Mouse (Mus musculus): ENCODE results near the gene Rtca. TPM values are rescaled to one million over a fixed set of nuclear protein-coding genes. Genes with fewer than 3 reads are reported as not detected.
A peak's percentile ranks its signal among the peaks of the same experiment; 100 is the strongest.

The Rtca gene
- polyA plus RNA-seq, 1 experiment from 2014 or later, result 59.6 TPM

GRCm38 (mm10) chr3:116482724-116483123 is 25.3 kb downstream of the Rtca start:
- H3K9me3 ChIP-seq (replicated peaks; ENCODE audit: control insufficient read depth, low read length), result no peaks in the 10 kb centered on the region
- ATAC-seq (ENCODE audit: insufficient read depth, low FRiP score), result no peak
- H3K4me1 ChIP-seq (ENCODE audit: control insufficient read depth, insufficient read depth, low read length), result no peaks in the 10 kb centered on the region
- no peak overlapping the region for H3K27ac ChIP-seq (ENCODE audit: low read length)
- H3K27me3 ChIP-seq (ENCODE audit: control insufficient read depth, insufficient read depth, low read length), result no peaks in the 10 kb centered on the region
- H3K4me2 ChIP-seq (ENCODE audit: low read depth, low read length), result no peak overlapping the region
- no peaks in the 10 kb centered on the region for H3K36me3 ChIP-seq (ENCODE audit: control insufficient read depth, insufficient read depth, low read length)
- 67% methylated on average over 3 of the region's 3 CpGs for WGBS
- no peak overlapping the region for H3K4me3 ChIP-seq (replicated peaks; ENCODE audit: low read length)
- no peak overlapping the region for H3K9ac ChIP-seq (ENCODE audit: low read length)

- Histone ChIP-seq H3K4me1 (ENCODE audit: control insufficient read depth, insufficient read depth, low read length) (no peaks in the 10 kb centered on the region), H3K27me3 (ENCODE audit: control insufficient read depth, insufficient read depth, low read length) (no peaks in the 10 kb centered on the region), H3K36me3 (ENCODE audit: control insufficient read depth, insufficient read depth, low read length) (no peaks in the 10 kb centered on the region), H3K27ac (ENCODE audit: low read length) (no peak overlapping the region), H3K9ac (ENCODE audit: low read length) (no peak overlapping the region), H3K9me3 (replicated peaks; ENCODE audit: control insufficient read depth, low read length) (no peaks in the 10 kb centered on the region), H3K4me2 (ENCODE audit: low read depth, low read length) (no peak overlapping the region), H3K4me3 (replicated peaks; ENCODE audit: low read length) (no peak overlapping the region)
- 38% methylated on average over 5 of the region's 5 CpGs for WGBS
- ATAC-seq (ENCODE audit: insufficient read depth, low FRiP score), result peak; percentile 25; the same call in 1 of the 2 replicates
Measured at GRCm38 (mm10) chr3:116480937-116481336, 27.1 kb downstream of the Rtca start.

DNA sequence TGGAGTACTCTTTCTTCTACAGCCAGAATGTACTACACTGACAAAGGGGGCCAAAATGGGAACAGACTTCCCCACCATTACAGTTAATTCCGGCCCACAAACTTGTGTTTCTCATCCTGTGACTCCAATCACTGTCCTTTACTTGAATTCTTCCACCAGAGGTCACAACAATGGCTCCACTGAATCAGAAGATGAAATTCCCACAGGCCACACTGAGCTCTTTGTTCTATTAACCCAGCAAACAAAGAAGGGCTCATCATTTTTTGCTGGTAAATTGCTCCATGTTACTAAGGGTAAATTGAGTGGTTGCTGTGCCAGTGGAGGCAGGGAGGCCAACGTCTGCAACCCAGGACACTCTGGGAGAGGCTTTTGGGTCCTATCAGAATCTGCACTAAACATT is 27.9 kb downstream of the Rtca start:
- H3K4me3 ChIP-seq (replicated peaks; ENCODE audit: low read length), result no peak overlapping the region
- H3K27ac ChIP-seq (ENCODE audit: low read length), result no peak overlapping the region
- 68% methylated on average over 2 of the region's 2 CpGs for WGBS
- no peak for ATAC-seq (ENCODE audit: insufficient read depth, low FRiP score)
- no peaks in the 10 kb centered on the region for H3K36me3 ChIP-seq (ENCODE audit: control insufficient read depth, insufficient read depth, low read length)
- H3K9ac ChIP-seq (ENCODE audit: low read length), result no peak overlapping the region
- no peaks in the 10 kb centered on the region for H3K9me3 ChIP-seq (replicated peaks; ENCODE audit: control insufficient read depth, low read length)
- H3K4me2 ChIP-seq (ENCODE audit: low read depth, low read length), result no peak overlapping the region
- H3K4me1 ChIP-seq (ENCODE audit: control insufficient read depth, insufficient read depth, low read length), result no peaks in the 10 kb centered on the region
- H3K27me3 ChIP-seq (ENCODE audit: control insufficient read depth, insufficient read depth, low read length), result no peaks in the 10 kb centered on the region

DNA sequence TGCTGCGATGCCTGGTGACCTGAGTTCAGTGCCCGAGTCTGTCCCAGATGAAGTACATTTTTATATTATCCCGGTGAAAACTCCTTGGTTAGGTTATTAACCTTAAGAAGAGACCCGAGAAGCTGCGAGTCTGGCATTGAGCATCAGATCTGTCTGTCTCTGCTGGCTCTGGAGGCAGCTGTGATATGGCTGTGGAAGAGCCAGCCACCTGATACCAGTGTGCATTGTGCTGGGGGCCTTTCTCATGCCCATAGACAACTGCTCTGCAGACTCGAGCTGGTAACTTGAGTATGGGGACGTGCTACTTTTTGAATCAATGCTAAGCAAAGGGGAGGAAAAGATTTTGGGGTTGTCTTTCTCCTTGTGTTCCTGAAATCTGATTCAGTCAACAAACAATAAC is 30.7 kb downstream of the Rtca start:
- WGBS, result 81% methylated on average over 7 of the region's 7 CpGs
- Histone ChIP-seq H3K27me3 (ENCODE audit: control insufficient read depth, insufficient read depth, low read length) (no peaks in the 10 kb centered on the region), H3K4me3 (replicated peaks; ENCODE audit: low read length) (no peak overlapping the region), H3K9ac (ENCODE audit: low read length) (no peak overlapping the region), H3K36me3 (ENCODE audit: control insufficient read depth, insufficient read depth, low read length) (no peaks in the 10 kb centered on the region), H3K27ac (ENCODE audit: low read length) (no peak overlapping the region), H3K4me1 (ENCODE audit: control insufficient read depth, insufficient read depth, low read length) (no peaks in the 10 kb centered on the region), H3K4me2 (ENCODE audit: low read depth, low read length) (no peak overlapping the region), H3K9me3 (replicated peaks; ENCODE audit: control insufficient read depth, low read length) (no peaks in the 10 kb centered on the region)
- ATAC-seq (ENCODE audit: insufficient read depth, low FRiP score), result no peak

DNA sequence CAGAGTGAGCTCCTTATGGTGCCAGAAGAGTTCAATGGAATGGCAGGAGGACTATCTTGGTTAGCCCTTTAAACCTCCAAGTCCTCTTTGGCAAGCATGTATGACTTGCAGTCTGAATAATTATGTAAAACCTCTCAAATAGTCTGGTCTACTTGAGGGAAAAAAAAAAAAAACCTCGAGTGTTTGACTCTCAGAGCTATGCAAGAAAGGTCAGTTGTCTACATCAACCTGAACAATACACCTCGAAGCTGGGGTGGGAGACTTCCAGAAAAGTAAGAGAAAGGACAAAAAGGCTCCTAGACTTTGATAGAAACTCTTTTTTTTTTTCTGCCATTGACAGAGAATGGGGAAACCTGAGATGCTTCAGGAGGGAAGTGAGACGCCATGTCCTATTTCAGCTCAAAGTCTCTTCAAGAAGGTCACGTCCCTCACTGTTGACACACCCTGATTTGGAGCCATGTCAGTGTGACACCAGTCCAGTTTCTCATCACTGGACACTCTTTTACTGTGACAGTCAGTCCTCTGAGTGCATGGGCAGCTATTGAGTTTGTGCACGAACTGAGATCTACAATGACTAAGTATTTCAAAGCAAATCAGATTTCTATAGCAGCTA is 31.2 kb downstream of the Rtca start:
- 59% methylated on average over 5 of the region's 5 CpGs for WGBS
- ATAC-seq (ENCODE audit: insufficient read depth, low FRiP score), result no peak

DNA sequence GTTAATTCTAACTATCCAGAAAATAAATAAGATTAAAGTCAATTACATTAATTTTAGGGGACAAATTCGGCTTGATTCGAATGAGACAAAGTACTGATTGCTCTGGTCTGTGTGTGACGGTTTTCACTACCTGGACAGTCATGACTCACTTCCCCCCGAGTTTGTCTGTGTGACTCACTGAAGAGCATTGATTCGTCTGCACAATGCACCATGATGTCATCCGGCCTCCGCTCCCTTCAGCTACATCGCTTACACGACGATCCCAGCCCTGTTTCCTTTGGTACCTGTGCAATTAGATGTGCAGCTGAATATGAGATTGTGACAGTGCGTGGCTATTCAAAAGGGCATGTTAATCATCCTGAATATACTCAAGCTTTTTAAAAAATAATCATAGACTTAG is 33.4 kb downstream of the Rtca start:
- no peak for ATAC-seq (ENCODE audit: insufficient read depth, low FRiP score)
- 59% methylated on average over 11 of the region's 11 CpGs for WGBS
- no peaks in the 10 kb centered on the region for H3K36me3 ChIP-seq (ENCODE audit: control insufficient read depth, insufficient read depth, low read length)

More for the DNA sequence above, 31.2 kb downstream of the Rtca start:
- Histone ChIP-seq H3K4me1 (ENCODE audit: control insufficient read depth, insufficient read depth, low read length) (no peaks in the 10 kb centered on the region), H3K27ac (ENCODE audit: low read length) (no peak overlapping the region), H3K9me3 (replicated peaks; ENCODE audit: control insufficient read depth, low read length) (no peaks in the 10 kb centered on the region), H3K4me3 (replicated peaks; ENCODE audit: low read length) (no peak overlapping the region), H3K9ac (ENCODE audit: low read length) (no peak overlapping the region), H3K4me2 (ENCODE audit: low read depth, low read length) (no peak overlapping the region), H3K36me3 (ENCODE audit: control insufficient read depth, insufficient read depth, low read length) (no peaks in the 10 kb centered on the region), H3K27me3 (ENCODE audit: control insufficient read depth, insufficient read depth, low read length) (no peaks in the 10 kb centered on the region)

GRCm38 (mm10) chr3:116465709-116466108 is 42.3 kb downstream of the Rtca start:
- 85% methylated on average over 12 of the region's 12 CpGs for WGBS
- Histone ChIP-seq H3K4me3 (replicated peaks; ENCODE audit: low read length) (no peak overlapping the region), H3K9ac (ENCODE audit: low read length) (no peak overlapping the region), H3K27me3 (ENCODE audit: control insufficient read depth, insufficient read depth, low read length) (no peaks in the 10 kb centered on the region), H3K27ac (ENCODE audit: low read length) (no peak overlapping the region), H3K4me2 (ENCODE audit: low read depth, low read length) (no peak overlapping the region), H3K36me3 (ENCODE audit: control insufficient read depth, insufficient read depth, low read length) (no peaks in the 10 kb centered on the region), H3K4me1 (ENCODE audit: control insufficient read depth, insufficient read depth, low read length) (no peaks in the 10 kb centered on the region), H3K9me3 (replicated peaks; ENCODE audit: control insufficient read depth, low read length) (no peaks in the 10 kb centered on the region)
- no peak for ATAC-seq (ENCODE audit: insufficient read depth, low FRiP score)

More for the DNA sequence above, 33.4 kb downstream of the Rtca start:
- Histone ChIP-seq H3K4me2 (ENCODE audit: low read depth, low read length) (no peak overlapping the region), H3K27me3 (ENCODE audit: control insufficient read depth, insufficient read depth, low read length) (no peaks in the 10 kb centered on the region), H3K4me1 (ENCODE audit: control insufficient read depth, insufficient read depth, low read length) (no peaks in the 10 kb centered on the region), H3K27ac (ENCODE audit: low read length) (no peak overlapping the region), H3K9me3 (replicated peaks; ENCODE audit: control insufficient read depth, low read length) (no peaks in the 10 kb centered on the region), H3K9ac (ENCODE audit: low read length) (no peak overlapping the region), H3K4me3 (replicated peaks; ENCODE audit: low read length) (no peak overlapping the region)

GRCm38 (mm10) chr3:116464318-116464717 is 43.7 kb downstream of the Rtca start:
- Histone ChIP-seq H3K27ac (ENCODE audit: low read length) (no peak overlapping the region), H3K4me3 (replicated peaks; ENCODE audit: low read length) (no peak overlapping the region), H3K4me1 (ENCODE audit: control insufficient read depth, insufficient read depth, low read length) (no peaks in the 10 kb centered on the region), H3K9me3 (replicated peaks; ENCODE audit: control insufficient read depth, low read length) (no peaks in the 10 kb centered on the region), H3K36me3 (ENCODE audit: control insufficient read depth, insufficient read depth, low read length) (no peaks in the 10 kb centered on the region), H3K9ac (ENCODE audit: low read length) (no peak overlapping the region), H3K4me2 (ENCODE audit: low read depth, low read length) (no peak overlapping the region), H3K27me3 (ENCODE audit: control insufficient read depth, insufficient read depth, low read length) (no peaks in the 10 kb centered on the region)
- 40% methylated on average over 2 of the region's 2 CpGs for WGBS
- no peak for ATAC-seq (ENCODE audit: insufficient read depth, low FRiP score)

- Histone ChIP-seq H3K27me3 (ENCODE audit: control insufficient read depth, insufficient read depth, low read length) (no peaks in the 10 kb centered on the region), H3K36me3 (ENCODE audit: control insufficient read depth, insufficient read depth, low read length) (no peaks in the 10 kb centered on the region), H3K9me3 (replicated peaks; ENCODE audit: control insufficient read depth, low read length) (no peaks in the 10 kb centered on the region), H3K4me2 (ENCODE audit: low read depth, low read length) (no peak overlapping the region), H3K4me1 (ENCODE audit: control insufficient read depth, insufficient read depth, low read length) (no peaks in the 10 kb centered on the region), H3K4me3 (replicated peaks; ENCODE audit: low read length) (no peak overlapping the region), H3K27ac (ENCODE audit: low read length) (no peak overlapping the region), H3K9ac (ENCODE audit: low read length) (no peak overlapping the region)
- ATAC-seq (ENCODE audit: insufficient read depth, low FRiP score), result no peak
- WGBS, result 80% methylated on average over 4 of the region's 4 CpGs
Measured at GRCm38 (mm10) chr3:116461053-116461452, 47.0 kb downstream of the Rtca start.

All from stomach, embryonic 16.5 days (tissue).